Mouse (Mus musculus) inflammation-experienced regulatory T-cells, adult 6 months (primary cell): ENCODE results near the gene Kyat1. TPM values are rescaled to one million over a fixed set of nuclear protein-coding genes. Genes with fewer than 3 reads are reported as not detected.
A peak's percentile ranks its signal among the peaks of the same experiment; 100 is the strongest.
"Not testable (repeated sequence)": the region's sequence is repeated elsewhere in the genome, so short reads cannot be mapped to it uniquely, and the experiment has no call there.

Experiments
- ATAC-seq: one replicate; pipeline ENCODE4 v1.8.0; 2017
- polyA plus RNA-seq, 3 experiments: library from polyadenylated mRNA; unstranded; fragments of 100-300 nt; shearing (Covaris generic); gene quantifications; one replicate each; pipeline ENCODE4 v1.2.1; 2017

Gene Kyat1
- polyA plus RNA-seq, 3 experiments from 2014 or later: 6.0 to 8.8 (median 8.2) TPM

GRCm38 (mm10) chr2:30212951-30213350 lies 7.3 kb upstream of the Kyat1 start:
- no peak for ATAC-seq

GRCm38 (mm10) chr2:30212169-30212545 lies 6.5 kb upstream of the Kyat1 start:
- no peak for ATAC-seq

- no peak for ATAC-seq
Observed at GRCm38 (mm10) chr2:30211408-30212168, 5.9 kb upstream of the Kyat1 start.

GRCm38 (mm10) chr2:30207886-30208285 lies 2.2 kb upstream of the Kyat1 start:
- ATAC-seq: no peak

- no peak for ATAC-seq
Observed at GRCm38 (mm10) chr2:30207401-30207800, 1.8 kb upstream of the Kyat1 start.

GRCm38 (mm10) chr2:30205255-30205628 lies 405 bp downstream of the Kyat1 start:
- peak; percentile 15 for ATAC-seq

GRCm38 (mm10) chr2:30203439-30203838 lies 2.2 kb downstream of the Kyat1 start:
- ATAC-seq: no peak

GRCm38 (mm10) chr2:30200388-30200925 lies 5.2 kb downstream of the Kyat1 start:
- ATAC-seq: no peak

- ATAC-seq: no peak
Observed at GRCm38 (mm10) chr2:30199984-30200383, 5.7 kb downstream of the Kyat1 start.

- ATAC-seq: no peak
Observed at GRCm38 (mm10) chr2:30198021-30198420, 7.6 kb downstream of the Kyat1 start.

GRCm38 (mm10) chr2:30194656-30195055 lies 11.0 kb downstream of the Kyat1 start:
- no peak for ATAC-seq

GRCm38 (mm10) chr2:30191790-30192580 lies 13.7 kb downstream of the Kyat1 start:
- no peak for ATAC-seq

- ATAC-seq: no peak
Observed at GRCm38 (mm10) chr2:30185681-30186080, 20.0 kb downstream of the Kyat1 start.

- no peak for ATAC-seq
Observed at GRCm38 (mm10) chr2:30185276-30185675, 20.4 kb downstream of the Kyat1 start.

- ATAC-seq: no peak
Observed at GRCm38 (mm10) chr2:30183721-30184120, 21.9 kb downstream of the Kyat1 start.

- ATAC-seq: no peak
Observed at GRCm38 (mm10) chr2:30182424-30182823, 23.2 kb downstream of the Kyat1 start.

GRCm38 (mm10) chr2:30178711-30179110 lies 26.9 kb downstream of the Kyat1 start:
- not testable (repeated sequence) for ATAC-seq

- ATAC-seq: peak; percentile 100
Observed at GRCm38 (mm10) chr2:30177700-30178675, 27.7 kb downstream of the Kyat1 start, which contains the start of gene Spout1. Gene Spout1 (minus strand): TSS chr2:30178459.

GRCm38 (mm10) chr2:30176561-30176960 lies 29.1 kb downstream of the Kyat1 start:
- ATAC-seq: no peak

- ATAC-seq: no peak
Observed at GRCm38 (mm10) chr2:30175897-30176296, 29.8 kb downstream of the Kyat1 start.

GRCm38 (mm10) chr2:30173541-30174240 lies 32.0 kb downstream of the Kyat1 start:
- no peak for ATAC-seq

- ATAC-seq: peak; percentile 9
Observed at GRCm38 (mm10) chr2:30171997-30172382, 33.7 kb downstream of the Kyat1 start.
